Mouse (Mus musculus): ENCODE measurements around the gene Syngr3.

DNA sequence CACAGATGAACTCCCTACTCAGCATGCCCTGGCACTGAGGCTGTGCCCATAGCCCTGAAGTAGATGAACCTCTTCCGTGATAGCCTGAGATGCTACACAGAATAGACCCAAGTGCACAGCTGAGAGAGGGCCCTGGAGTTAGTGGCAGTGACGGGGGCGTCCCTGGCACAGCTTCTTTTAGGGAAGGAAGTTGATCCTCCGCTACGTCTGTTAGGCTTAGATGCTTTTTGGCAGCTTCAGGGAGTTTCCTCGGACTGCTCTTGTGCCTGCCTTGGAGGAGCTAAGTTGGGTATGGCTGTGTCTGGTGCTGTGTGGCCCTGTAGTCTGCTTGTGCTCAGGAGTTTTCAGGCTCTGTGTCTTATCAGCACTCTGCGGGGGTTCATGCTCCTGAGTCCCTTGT is 15.5 kb downstream of the Syngr3 start:
- TF ChIP-seq CTCF (IDR thresholded peaks at IDR 0.05; ENCODE audit: low read depth), result no peak
- TF ChIP-seq EP300 (optimal IDR thresholded peaks at IDR 0.05), result no peak

Data from stomach, postnatal 0 days (tissue).